Comparison of ENCODE assay signal across 9 mouse cellular contexts in the genomic region with DNA sequence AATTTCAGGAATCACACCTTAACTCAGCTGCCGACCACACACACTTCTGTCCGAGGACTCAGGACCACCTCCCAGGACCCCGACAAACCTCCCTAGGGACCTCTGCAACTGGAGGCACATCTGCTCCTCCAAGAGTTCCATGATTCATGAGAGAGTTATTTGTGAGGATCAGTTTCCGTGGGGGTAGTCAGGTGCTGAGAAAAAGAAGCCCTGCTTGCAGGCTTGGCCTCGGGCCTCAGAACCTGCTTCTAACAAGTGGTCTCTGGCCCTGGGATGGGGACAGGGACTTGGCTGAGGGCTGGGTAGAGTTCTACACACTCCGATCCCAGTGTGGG.
DNase-seq lines count a peak whose midpoint lies in the region; ATAC-seq and TF ChIP-seq lines count a peak whose summit lies in the region.
"Had no signal": no experiment of that assay in that cellular context is flagged by ENCODE, and none has a peak within 500 bp of the region (broad histone marks: within the 10 kb centered on the region; RNA-seq: fewer than 3 reads in every experiment).

No protein-coding gene starts in this region.

- H3K9me3 ChIP-seq in heart, embryonic 10.5 days = no peaks in the 10 kb centered on the region
- no peaks in the 10 kb centered on the region for H3K9me3 ChIP-seq in liver, embryonic 14.5 days (ENCODE audit: control insufficient read depth, low read length)

- H3K4me2 ChIP-seq in liver, embryonic 14.5 days (ENCODE audit: low read depth) = no peak overlapping the region

- 0 out of 2 replicates have a peak, but pooled peaks cover 4% of the 10 kb centered on the region for H3K27me3 ChIP-seq in heart, embryonic 10.5 days (ENCODE audit: insufficient read depth, poor library complexity, severe bottlenecking)
- H3K27me3 ChIP-seq in liver, embryonic 14.5 days (ENCODE audit: control insufficient read depth, insufficient read depth, low read length) = peaks cover 10% of the 10 kb centered on the region

- H3K9ac ChIP-seq in liver, embryonic 14.5 days (replicated peaks) = no peak overlapping the region

- 60% methylated on average over 6 of the region's 6 CpGs for WGBS in heart, embryonic 10.5 days
- WGBS in liver, embryonic 14.5 days (ENCODE audit: insufficient replicate concordance) = 61% methylated on average over 6 of the region's 6 CpGs

- peak overlapping the region; percentile 91 for H3K27ac ChIP-seq in heart, embryonic 10.5 days
- H3K27ac ChIP-seq in liver, embryonic 14.5 days = no peak overlapping the region
- H3K27ac ChIP-seq: macrophage had no signal

- no peak for TF ChIP-seq EP300 in liver, embryonic 14.5 days (IDR thresholded peaks at IDR 0.05; ENCODE audit: low read depth)

- peaks cover 70% of the 10 kb centered on the region for H3K4me1 ChIP-seq in heart, embryonic 10.5 days
- H3K4me1 ChIP-seq in liver, embryonic 14.5 days (replicated peaks; ENCODE audit: control insufficient read depth in 2 of 2, insufficient read depth in 2 of 2, low read length in 1 of 2) = peaks cover 0 to 10% of the 10 kb centered on the region in 2 experiments; a peak in 2 of 4 replicates

- H3K36me3 ChIP-seq in heart, embryonic 10.5 days = peaks cover 5% of the 10 kb centered on the region
- no peaks in the 10 kb centered on the region for H3K36me3 ChIP-seq in liver, embryonic 14.5 days (replicated peaks; ENCODE audit: control insufficient read depth, insufficient read depth, low read depth)

- H3K4me3 ChIP-seq in heart, embryonic 10.5 days = peak overlapping the region; percentile 64
- no peak overlapping the region for H3K4me3 ChIP-seq in liver, embryonic 14.5 days (ENCODE audit: insufficient read depth in 1 of 2, low read depth in 2 of 2, low read length in 2 of 2)

- ATAC-seq in liver, embryonic 14.5 days (ENCODE audit: insufficient read depth) = peak; percentile 2; the same call in 1 of the 2 replicates

- TF ChIP-seq CTCF in liver, embryonic 14.5 days (IDR thresholded peaks at IDR 0.05; ENCODE audit: low read depth) = no peak

- no peak for DNase-seq in heart, embryonic 10.5 days (ENCODE audit: low spot score)
- no peak for DNase-seq in heart, postnatal 10 days
- peak; percentile 16 for DNase-seq in thymus, postnatal 25 days
- no peak for DNase-seq in thymus, postnatal 10 days (ENCODE audit: low spot score in 2 of 2)
- DNase-seq in liver, embryonic 14.5 days (ENCODE audit: low read depth in 3 of 3, low spot score in 3 of 3) = no peak
- no peak for DNase-seq in embryo, embryonic 9.5 days (ENCODE audit: extremely low spot score)
- no peak for DNase-seq in urinary bladder, postnatal 25 days (ENCODE audit: low spot score)
- DNase-seq in frontal cortex, adult 2 months (ENCODE audit: extremely low spot score in 1 of 2, low spot score in 1 of 2) = no peak

- intact Hi-C loops in heart, postnatal 10 days (cut with DNase I) = loop anchor here (2.0 kb wide), 2 partner anchors 29 to 71 kb away; no protein-coding TSS in a partner anchor
